Mouse (Mus musculus): ENCODE results near the gene Slc22a18. TPM values are rescaled to one million over a fixed set of nuclear protein-coding genes. Genes with fewer than 3 reads are reported as not detected.

Slc22a18 gene
- polyA plus RNA-seq, 1 experiment from 2014 or later, result 0.85 TPM

DNA sequence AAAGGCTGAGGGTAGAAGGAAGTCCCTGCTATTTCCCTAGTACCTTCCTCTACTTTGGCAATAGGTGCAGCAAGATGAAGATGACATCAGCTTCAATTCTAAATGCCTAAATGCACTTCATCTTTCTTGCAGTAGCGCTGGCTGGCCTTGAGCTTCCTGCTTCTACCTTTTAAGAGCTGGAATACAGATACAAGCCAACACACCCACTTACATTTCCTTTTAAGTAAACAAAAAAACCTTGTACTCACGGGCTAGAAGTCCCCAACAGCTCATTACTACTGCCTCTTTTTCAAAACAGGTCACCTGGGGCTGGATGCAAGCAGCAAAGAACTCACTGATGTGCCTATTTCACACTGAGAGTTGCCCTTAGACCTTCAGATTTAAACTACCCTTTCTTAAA is 73.0 kb downstream of the Slc22a18 start:
- Histone ChIP-seq H3K4me3 (no peak overlapping the region), H3K36me3 (peaks cover 5% of the 10 kb centered on the region; the same call in 1 of the 2 replicates), H3K27me3 (replicated peaks) (no peaks in the 10 kb centered on the region), H3K9ac (no peak overlapping the region), H3K4me2 (replicated peaks) (0 out of 2 replicates have a peak overlapping the region, but pooled peaks have one; percentile 1), H3K27ac (no peak overlapping the region), H3K9me3 (no peaks in the 10 kb centered on the region), H3K4me1 (peaks cover 22% of the 10 kb centered on the region)
- ATAC-seq (ENCODE audit: low FRiP score, low read depth), result no peak
- 79% methylated on average over 2 of the region's 2 CpGs for WGBS

DNA sequence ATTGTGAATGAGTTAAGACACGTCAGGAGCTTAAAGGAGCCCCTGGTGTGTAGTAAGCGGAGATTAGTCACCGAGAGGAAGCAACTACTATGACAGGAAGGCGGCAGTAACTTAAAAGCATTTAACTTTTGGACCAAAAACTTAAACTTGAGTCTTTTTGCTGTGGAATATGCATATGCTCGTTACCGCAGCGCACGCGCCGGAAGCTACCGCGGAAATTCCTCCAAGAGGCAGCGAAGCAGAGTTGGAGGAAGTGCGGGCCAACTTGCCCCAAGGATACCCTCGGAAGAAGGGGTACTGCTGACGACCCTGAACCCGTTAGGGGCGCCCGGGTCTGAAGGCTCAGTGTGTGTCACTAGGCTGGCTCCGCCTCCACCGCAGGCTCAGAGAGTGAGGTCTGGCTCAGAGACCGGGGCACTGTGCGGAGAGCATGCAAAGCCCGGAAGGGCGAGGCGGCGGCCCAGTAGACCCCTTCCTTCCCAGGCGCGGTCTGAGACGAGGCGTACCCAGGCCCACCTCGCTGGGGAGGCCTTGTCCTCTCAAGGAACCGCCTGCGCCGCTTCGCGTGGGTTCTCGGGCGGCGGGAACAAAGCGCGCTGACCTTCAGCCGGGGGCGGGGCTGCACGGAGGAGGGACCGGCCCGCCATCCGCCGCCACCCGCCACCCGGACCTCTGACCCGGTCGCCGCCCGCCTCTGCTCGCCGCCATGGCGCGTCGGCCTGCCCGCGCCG is 74.9 kb downstream of the Slc22a18 start:
- Histone ChIP-seq H3K9me3 (no peaks in the 10 kb centered on the region), H3K4me1 (peaks cover 22% of the 10 kb centered on the region), H3K4me3 (peak overlapping the region; percentile 91), H3K36me3 (peaks cover 5% of the 10 kb centered on the region; the same call in 1 of the 2 replicates), H3K4me2 (replicated peaks) (peak overlapping the region; percentile 73), H3K27me3 (replicated peaks) (no peaks in the 10 kb centered on the region), H3K9ac (peak overlapping the region; percentile 91), H3K27ac (peak overlapping the region; percentile 72)
- under 1% methylated on average over 59 of the region's 63 CpGs for WGBS
- ATAC-seq (ENCODE audit: low FRiP score, low read depth), result peak; percentile 78

Other genes starting within 250 kb of the Slc22a18 start
- 1,329 and 1,332 TPM in 2 replicates for gene Cdkn1c, start 12.7 kb upstream of the Slc22a18 start, polyA plus RNA-seq (2016; fragmentation: Nextera tagmentation; extraction: Ambion mirVana)
- 1.9 and 2.4 TPM in 2 replicates for gene Phlda2, start 29.4 kb downstream of the Slc22a18 start, polyA plus RNA-seq (2016; fragmentation: Nextera tagmentation; extraction: Ambion mirVana)
- 335 and 344 TPM in 2 replicates for gene Nap1l4, start 75.4 kb downstream of the Slc22a18 start, polyA plus RNA-seq (2016; fragmentation: Nextera tagmentation; extraction: Ambion mirVana)
- gene Cars, start 126.4 kb downstream of the Slc22a18 start, polyA plus RNA-seq (2016; fragmentation: Nextera tagmentation; extraction: Ambion mirVana), result 59.3 and 61.2 TPM in 2 replicates
- gene Tnfrsf26, start 155.0 kb downstream of the Slc22a18 start, polyA plus RNA-seq (2016; fragmentation: Nextera tagmentation; extraction: Ambion mirVana), result 0.06 and 0.14 TPM in 2 replicates
- gene Tnfrsf22, start 175.9 kb downstream of the Slc22a18 start, polyA plus RNA-seq (2016; fragmentation: Nextera tagmentation; extraction: Ambion mirVana), result 6.6 and 6.7 TPM in 2 replicates
- gene Tnfrsf23, start 212.1 kb downstream of the Slc22a18 start, polyA plus RNA-seq (2016; fragmentation: Nextera tagmentation; extraction: Ambion mirVana), result 0.48 and 0.72 TPM in 2 replicates